Mouse (Mus musculus) kidney, adult 2 months (tissue): ENCODE results near the gene Ppp1r26. TPM values are rescaled to one million over a fixed set of nuclear protein-coding genes. Genes with fewer than 3 reads are reported as not detected.

Experiments
- DNase-seq: peaks from one replicate; pipeline ENCODE4 v3.0.0; 2021
- H3K27ac ChIP-seq: fragments of 200-500 bp; 2 replicates; pipeline ENCODE4 v1.5.1; 2012; ENCODE audit warnings: low read depth, low read length, control low read depth, inconsistent platforms; ENCODE audit not compliant: insufficient read depth
- H3K27me3 ChIP-seq: fragments of 200-500 bp; replicated peaks from 2 replicates; pipeline ENCODE4 v1.6.1; 2012; ENCODE audit warnings: mild to moderate bottlenecking, moderate library complexity, low read length, inconsistent platforms; ENCODE audit not compliant: control insufficient read depth, insufficient read depth
- H3K36me3 ChIP-seq: fragments of 200-500 bp; 2 replicates; pipeline ENCODE4 v1.6.1; 2012; ENCODE audit warnings: mild to moderate bottlenecking, moderate library complexity, low read length, inconsistent platforms; ENCODE audit not compliant: control insufficient read depth, insufficient read depth
- H3K4me1 ChIP-seq: fragments of 200-500 bp; 2 replicates; pipeline ENCODE4 v1.6.1; 2011; ENCODE audit warnings: low read length; ENCODE audit not compliant: control insufficient read depth, insufficient read depth
- H3K4me3 ChIP-seq: fragments of 200-500 bp; 2 replicates; pipeline ENCODE4 v1.5.1; 2011; ENCODE audit warnings: mild to moderate bottlenecking, low read depth, low read length, control low read depth; ENCODE audit not compliant: insufficient read depth
- CTCF ChIP-seq: fragments of 200-500 bp; conservative IDR thresholded peaks from 2 replicates; pipeline ENCODE4 v1.5.1; 2011; ENCODE audit warnings: low read depth, mild to moderate bottlenecking, control low read depth, low read length, moderate library complexity, mixed read lengths; ENCODE audit not compliant: insufficient read depth, insufficient read length
- POLR2A ChIP-seq: fragments of 200-500 bp; IDR thresholded peaks from one replicate; pipeline ENCODE4 v1.6.1; 2011; ENCODE audit warnings: low read depth, low read length, control low read depth
- WGBS: fragments of 180-500 bp; shearing (Covaris S2); methylation state at CpG from one replicate; pipeline ENCODE4 v1.1.7; 2018; 5-methylcytosine and 5-hydroxymethylcytosine counted together
- polyA plus RNA-seq: library from polyadenylated mRNA; depleted of rRNA; stranded (reverse); fragments of >200 nt; gene quantifications from 2 replicates; pipeline ENCODE4 v1.2.3, GENCODE M21; 2012

Gene Ppp1r26
- polyA plus RNA-seq, 1 experiment = 4.2 TPM

DNA sequence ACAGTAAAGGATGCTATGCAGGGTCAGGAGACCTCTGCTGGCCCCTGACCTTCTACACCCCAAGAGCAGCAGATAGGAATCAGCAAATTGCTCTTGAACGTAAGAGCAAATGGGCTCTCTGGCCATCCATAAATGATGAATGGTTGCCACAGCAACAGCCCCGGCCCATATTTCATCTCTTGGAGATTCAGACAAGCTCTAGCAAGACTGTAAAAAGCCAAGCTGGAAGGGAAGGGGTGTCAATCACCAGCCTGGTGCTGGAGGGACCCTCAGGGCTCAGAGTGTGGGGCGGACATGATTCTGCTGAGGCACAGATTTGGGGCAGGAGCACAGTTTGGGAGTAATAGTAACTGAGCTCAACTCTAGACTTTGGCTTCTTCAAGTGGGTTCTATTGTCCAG lies 37.0 kb upstream of the Ppp1r26 start:
- no peak for DNase-seq
- WGBS = 67% methylated on average over 3 of the region's 3 CpGs

DNA sequence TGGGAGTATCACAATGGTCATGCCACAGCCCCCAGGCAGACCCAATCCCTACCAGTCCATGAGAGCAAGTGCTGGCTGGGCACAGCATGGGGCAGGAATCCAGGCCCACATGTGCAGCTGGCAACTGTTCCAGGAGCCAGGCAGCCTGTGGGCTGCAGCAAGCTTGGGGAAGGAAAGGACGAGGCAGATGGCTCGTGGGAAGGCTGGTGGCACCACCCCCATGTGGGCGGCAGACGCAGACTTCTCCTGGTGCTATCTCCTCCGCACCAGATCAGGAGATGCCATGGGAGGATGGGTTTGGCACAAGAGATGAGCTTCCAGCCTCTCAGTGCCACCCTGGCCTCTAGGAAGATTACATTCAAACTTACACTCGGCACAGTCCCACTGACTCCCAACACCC lies 33.7 kb upstream of the Ppp1r26 start:
- Histone ChIP-seq H3K27me3 (no peaks in the 10 kb centered on the region), H3K4me1 (no peaks in the 10 kb centered on the region), H3K36me3 (no peaks in the 10 kb centered on the region), H3K4me3 (no peak overlapping the region), H3K27ac (no peak overlapping the region)
- DNase-seq = no peak
- WGBS = 77% methylated on average over 6 of the region's 6 CpGs
- TF ChIP-seq POLR2A (no peak), CTCF (no peak)

More for the DNA sequence above, 37.0 kb upstream of the Ppp1r26 start:
- H3K27ac ChIP-seq = no peak overlapping the region
- no peaks in the 10 kb centered on the region for H3K4me1 ChIP-seq
- no peaks in the 10 kb centered on the region for H3K27me3 ChIP-seq
- TF ChIP-seq CTCF (no peak), POLR2A (no peak)
- H3K36me3 ChIP-seq = no peaks in the 10 kb centered on the region
- no peak overlapping the region for H3K4me3 ChIP-seq

DNA sequence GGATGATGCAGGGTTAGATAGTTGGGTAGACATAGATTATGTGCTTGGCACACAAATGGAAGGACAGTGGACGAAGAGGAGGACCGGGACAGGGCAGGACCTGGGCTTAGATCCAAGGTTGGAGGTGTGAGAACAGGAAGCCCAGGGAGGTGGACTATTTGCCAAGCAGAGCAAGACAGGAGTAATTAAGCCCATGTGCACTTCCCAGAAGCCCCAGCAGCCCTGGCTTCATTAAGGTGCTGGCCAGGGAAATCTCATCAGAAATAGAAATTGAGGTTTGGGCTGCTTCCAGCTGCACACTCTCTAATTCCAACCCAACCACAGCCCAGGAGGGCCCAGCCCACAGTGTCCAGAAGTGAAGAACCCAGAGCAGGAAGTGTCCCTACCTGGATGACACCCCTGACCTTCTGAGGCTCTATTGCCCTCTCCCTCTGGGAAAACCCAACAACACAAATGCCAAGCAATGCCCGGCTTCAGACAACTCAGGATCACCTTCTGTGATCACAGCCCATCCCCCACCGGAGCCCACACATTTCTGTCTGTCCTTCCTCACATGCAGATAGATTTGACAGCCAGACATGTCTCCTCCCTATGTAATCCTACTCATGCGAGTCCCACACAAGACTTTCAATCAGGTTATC lies 32.4 kb upstream of the Ppp1r26 start:
- DNase-seq = no peak
- 81% methylated on average over 5 of the region's 5 CpGs for WGBS
- Histone ChIP-seq H3K36me3 (no peaks in the 10 kb centered on the region), H3K4me3 (no peak overlapping the region), H3K27ac (no peak overlapping the region), H3K27me3 (no peaks in the 10 kb centered on the region), H3K4me1 (no peaks in the 10 kb centered on the region)
- TF ChIP-seq POLR2A (no peak), CTCF (no peak)

DNA sequence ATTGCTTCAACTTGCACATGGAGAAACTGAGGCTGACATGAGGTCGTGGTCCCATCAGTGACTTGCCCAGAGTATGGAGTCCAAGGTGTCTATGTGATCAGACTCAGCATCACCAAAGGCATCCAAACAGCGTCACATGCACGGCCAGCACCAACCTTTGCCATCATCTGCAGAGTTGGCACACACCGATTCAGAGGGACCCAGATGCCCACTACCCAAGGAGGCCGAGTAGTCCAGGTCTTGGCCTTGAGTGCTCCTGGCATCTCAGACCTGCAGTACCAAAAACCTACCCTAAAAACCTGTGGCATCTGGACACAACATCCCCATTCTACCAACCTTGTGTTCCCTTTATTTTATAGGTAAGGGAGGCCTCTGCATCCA lies 31.9 kb upstream of the Ppp1r26 start:
- no peaks in the 10 kb centered on the region for H3K36me3 ChIP-seq

DNA sequence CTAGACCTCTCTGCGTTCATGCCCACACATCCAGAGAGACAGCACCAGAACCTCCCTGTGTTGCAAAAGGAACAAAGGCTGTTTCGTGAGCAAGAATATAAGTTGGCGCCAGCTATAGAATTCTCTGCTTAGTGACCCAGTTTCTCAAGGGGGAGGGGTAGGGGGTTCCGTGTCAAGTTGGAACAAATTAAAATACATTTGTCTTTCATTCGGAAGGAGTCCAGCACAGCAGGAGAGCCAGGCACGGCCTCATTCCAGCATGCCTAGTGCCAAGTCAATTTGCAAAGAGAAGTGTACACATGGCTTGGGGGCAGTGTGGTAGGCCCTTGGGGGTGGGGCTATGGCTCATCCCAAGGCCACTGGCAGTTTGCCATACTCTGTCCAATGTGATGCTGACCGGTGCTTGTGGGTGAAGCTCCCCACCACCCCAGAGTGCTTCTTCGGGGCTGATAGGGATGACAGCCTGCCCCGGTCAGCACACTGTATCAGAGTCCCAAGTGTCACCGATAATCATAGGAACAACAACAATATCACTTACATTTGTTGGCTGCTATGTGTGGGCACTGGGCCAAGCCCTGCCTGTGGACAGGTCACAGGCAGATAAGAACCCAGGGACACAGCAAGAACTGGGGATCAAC lies 31.1 kb upstream of the Ppp1r26 start:
- Histone ChIP-seq H3K36me3 (no peaks in the 10 kb centered on the region), H3K27ac (no peak overlapping the region), H3K4me1 (no peaks in the 10 kb centered on the region), H3K4me3 (no peak overlapping the region), H3K27me3 (no peaks in the 10 kb centered on the region)
- WGBS = 57% methylated on average over 10 of the region's 10 CpGs
- TF ChIP-seq POLR2A (no peak), CTCF (no peak)
- no peak for DNase-seq

More for the DNA sequence above, 31.9 kb upstream of the Ppp1r26 start:
- 93% methylated on average over 5 of the region's 5 CpGs for WGBS
- no peaks in the 10 kb centered on the region for H3K4me1 ChIP-seq
- DNase-seq = no peak
- no peaks in the 10 kb centered on the region for H3K27me3 ChIP-seq
- no peak overlapping the region for H3K27ac ChIP-seq
- no peak overlapping the region for H3K4me3 ChIP-seq
- TF ChIP-seq CTCF = no peak
- no peak for TF ChIP-seq POLR2A

DNA sequence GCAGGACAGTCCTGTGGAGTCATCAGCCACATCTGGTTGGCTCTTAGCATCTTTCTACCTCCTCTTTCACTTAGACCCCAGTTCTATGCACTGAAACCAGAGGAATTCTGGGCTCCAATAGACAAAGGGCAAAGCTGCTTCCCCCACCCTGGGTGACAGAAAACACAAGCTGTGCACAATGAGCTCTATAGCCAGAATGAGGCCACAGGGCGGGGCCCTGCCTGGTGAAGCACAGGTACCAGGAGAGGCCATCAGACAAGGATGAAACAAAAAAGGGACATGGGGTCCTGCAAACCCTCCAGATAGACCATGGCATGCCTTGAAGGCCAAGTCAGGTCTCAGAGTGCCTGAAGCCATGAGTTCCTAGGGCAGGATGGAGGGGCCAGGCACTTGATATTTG lies 30.1 kb upstream of the Ppp1r26 start:
- DNase-seq = no peak
- WGBS = 100% methylated on average over 1 of the region's 1 CpGs
- Histone ChIP-seq H3K4me3 (no peak overlapping the region), H3K4me1 (no peaks in the 10 kb centered on the region), H3K27me3 (no peaks in the 10 kb centered on the region), H3K36me3 (no peaks in the 10 kb centered on the region), H3K27ac (no peak overlapping the region)
- TF ChIP-seq CTCF (no peak), POLR2A (no peak)

DNA sequence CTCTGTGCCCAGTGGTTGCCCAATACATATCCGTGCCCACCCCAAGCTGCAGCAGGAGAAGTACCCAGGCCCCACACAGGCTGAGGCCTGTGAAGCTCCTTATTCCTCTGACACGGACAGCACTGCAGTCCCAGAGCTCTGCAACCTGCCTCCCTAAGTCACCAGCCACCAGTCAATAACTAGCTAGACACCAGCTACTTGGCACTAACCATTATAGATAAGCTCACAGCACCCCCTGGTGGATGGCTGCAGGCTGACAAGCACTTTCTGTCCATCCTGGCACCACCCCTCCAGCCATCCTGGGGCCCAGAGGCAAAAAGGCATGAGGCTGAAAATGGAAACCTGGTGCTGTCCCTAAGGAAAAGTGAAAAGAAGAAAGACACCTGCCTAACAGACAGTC lies 28.6 kb upstream of the Ppp1r26 start:
- peak; percentile 86 for DNase-seq
- Histone ChIP-seq H3K36me3 (no peaks in the 10 kb centered on the region), H3K27ac (no peak overlapping the region), H3K4me1 (no peaks in the 10 kb centered on the region), H3K4me3 (no peak overlapping the region), H3K27me3 (no peaks in the 10 kb centered on the region)
- no peak for TF ChIP-seq POLR2A
- TF ChIP-seq CTCF = peak; percentile 94
- 42% methylated on average over 2 of the region's 2 CpGs for WGBS
